Mouse (Mus musculus) MN1 (cell line): ENCODE measurements at regions not wholly inside any gene's neighbourhood (a gene's known extent, or its start where the extent isn't known, plus 50 kb on each side); places are given as distances from the start of the nearest gene placed in this dataset.

ENCODE experiments used
- DNase-seq: peaks from one replicate; pipeline ENCODE4 v3.0.0-alpha.2; 2016; ENCODE audit warnings: low spot score

DNA sequence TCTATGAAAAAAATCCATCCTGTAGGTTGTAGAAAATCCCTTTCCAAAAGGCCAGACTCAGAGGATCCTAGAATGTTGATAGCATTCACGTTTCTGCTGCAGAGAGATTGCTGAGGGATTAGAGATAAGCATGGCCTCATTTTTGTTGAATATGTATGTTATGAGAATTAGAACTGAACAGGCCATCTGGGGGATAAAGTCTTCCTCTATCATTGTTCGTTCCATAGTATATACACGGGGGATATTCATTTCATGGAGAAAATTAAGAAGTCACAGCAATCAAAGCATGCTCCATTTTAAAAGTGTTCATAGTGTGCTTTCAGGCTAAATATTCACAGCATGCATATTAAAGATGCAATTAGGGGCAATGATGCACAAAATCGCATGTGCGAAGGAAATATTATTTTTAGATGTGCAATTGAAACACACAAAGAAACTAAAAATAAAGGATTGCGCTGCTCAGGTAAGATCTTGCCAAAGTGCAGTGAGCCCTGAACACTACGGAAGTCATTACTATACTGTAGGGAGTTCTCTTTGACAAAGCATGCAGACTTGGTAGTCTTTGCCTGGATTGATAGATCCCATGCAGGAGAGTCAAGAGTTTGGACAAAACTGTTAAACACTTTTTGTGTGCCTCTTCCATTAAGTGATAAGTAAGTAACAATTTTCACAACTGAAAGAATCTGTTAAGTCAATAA lies 511.5 kb downstream of the Phf3 start:
- DNase-seq, result no peak

DNA sequence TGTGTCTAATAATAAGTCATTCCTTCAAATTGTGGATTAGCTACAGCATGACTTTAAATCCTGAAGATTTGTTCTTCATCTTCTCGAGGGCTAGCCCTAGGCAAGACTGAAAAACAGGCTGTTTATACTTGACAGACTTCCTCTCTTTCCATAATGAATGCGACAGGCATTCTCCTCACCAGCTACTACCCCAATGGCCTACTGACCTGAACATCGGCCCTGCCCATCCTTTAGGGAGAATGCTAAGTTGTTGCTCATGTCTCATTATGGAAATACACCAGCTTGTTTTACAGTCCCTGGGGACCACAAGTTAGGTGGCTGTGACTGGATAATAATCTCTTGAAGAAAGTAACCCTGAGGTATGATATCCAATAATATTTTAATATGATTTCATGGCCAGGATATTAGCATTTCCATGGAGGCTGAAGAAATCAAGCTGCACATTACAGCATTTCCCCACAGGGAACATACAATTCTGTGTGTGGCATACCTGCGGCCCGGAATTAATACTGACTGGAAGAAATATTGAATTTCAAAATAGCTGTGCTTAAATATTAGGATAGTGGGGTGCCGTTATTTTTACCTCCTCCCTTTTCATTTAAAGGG lies 553.0 kb downstream of the Phf3 start:
- no peak for DNase-seq

DNA sequence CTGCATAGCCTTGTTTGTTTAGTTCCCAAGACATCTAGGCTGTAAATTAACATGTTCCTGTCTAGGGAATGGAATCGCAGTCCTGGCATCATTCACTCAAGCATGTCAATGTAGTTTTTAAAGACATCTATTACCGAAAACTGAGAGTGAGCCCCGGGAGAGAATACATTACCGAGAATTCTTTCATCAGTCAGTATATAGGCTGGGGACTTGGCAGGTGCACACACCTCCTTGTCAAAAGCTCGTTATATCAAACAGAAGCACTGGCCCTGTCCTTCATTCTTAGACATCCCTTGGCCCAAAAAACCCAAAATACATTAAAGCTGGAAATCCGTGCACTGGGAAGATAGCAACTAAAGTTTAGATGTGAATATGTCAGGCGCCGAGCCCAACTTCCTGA lies 555.5 kb downstream of the Phf3 start:
- no peak for DNase-seq

DNA sequence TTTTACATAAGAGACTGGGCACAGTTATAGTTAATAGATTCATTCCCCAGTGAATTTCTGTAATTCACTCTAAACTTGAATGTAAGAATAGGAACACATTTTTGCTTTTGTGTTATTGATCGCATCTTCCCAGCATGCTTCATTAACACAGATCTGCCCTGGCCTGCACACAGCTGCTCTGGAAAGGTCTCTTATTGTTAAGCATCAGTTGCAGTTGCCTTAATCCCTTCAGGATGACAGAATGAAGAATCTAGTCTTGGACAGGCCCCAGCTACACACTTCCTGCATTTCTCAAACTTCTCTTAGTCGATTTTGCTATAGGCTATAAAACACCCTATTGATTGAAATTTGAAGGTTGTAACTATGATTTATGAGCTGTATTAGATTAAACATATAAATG lies 584.6 kb downstream of the Phf3 start:
- no peak for DNase-seq

DNA sequence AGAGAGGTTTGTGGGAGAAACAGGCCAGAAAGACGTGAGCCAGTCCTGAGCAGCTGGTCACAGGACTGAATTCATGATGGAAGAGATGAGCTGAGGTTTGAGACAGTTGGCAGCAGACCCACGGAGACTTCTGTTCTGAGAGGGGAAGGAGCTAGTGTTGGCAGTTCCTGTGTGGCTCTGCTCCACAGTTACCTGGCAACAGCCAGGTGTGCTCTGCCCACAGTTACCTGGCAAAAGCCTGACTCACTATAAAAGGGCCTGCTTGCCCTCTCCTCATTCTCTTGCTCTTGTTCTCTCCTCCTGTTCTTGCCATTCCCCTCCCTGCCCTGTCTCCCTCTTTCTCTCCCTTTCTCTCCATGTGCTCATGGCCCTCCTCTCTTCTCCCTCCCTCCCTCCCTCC lies 611.3 kb downstream of the Phf3 start:
- DNase-seq, result no peak

DNA sequence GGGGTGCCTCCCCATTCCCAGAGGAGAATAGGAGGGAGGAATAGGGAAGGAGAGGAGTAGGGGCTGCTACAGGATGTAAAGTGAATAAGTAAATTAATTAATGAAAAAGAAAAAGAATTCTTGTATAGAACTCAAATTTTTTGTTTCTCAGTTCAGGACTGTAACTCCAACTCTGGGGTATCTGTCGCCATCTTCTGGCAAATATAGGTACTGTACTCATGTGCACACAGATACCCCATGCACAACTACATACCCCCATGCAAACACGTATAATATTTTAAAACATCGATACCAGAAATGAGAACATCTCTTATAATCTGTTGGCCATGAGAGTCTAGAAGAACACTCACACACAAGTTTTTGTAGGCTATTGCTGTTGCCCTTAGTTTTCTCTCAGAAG lies 614.2 kb downstream of the Phf3 start:
- DNase-seq, result no peak

DNA sequence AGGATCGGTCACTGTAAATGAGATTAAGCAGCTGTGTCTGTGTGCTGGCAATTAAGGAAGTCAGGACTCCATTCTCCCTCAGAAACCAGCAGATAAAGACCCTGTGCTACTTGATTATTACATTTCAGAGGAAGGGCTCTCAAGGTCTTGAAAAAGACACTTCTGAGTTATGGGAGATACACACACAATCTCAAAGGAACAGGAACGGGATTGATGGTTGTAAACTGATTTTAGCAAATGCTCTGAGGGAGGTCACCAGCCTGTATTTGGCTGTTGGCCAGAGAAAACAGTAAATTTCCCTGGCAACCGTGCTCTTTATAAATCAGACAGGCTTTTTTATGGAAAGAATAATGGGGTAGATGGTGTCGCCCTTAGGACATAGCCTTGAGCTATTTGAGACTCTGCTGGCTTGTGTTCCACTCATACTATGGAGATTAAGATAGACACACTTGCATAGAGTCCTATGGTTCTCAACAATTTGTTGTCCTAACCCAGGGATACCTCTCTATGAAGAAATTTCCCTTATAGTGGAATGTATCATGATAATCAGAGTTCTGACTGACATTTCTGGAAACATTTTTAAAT lies 656.9 kb downstream of the Phf3 start:
- peak; percentile 85 for DNase-seq

DNA sequence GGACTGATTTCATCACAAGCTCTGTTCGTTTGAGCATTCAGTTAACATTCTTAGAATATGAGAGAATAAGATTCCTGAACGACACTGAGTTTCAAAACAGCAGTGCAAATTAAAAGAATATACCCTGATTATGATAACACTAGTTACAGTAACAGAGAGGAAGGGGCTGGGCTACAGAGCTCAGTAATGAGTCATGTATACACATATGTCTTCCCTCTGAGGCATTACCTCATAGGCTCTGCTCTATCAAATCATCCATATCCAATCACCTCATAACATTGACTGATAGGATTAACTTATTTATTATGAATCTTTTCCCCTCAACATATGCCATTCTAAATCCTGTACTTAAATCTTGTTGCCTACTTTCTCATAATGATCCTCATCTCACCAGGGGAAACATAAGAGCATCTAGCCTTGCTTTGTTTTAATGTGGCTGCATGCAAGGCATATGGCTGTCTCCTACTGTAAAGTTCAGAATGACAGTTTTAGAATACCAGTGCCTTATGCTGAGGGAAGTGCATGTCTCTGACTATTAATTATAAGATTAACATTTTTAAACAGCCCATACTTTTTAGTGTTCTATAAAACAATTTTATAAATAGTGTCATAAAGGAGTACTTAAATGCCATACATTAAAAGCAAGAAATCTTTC lies 669.0 kb downstream of the Phf3 start:
- DNase-seq, result peak; percentile 23

DNA sequence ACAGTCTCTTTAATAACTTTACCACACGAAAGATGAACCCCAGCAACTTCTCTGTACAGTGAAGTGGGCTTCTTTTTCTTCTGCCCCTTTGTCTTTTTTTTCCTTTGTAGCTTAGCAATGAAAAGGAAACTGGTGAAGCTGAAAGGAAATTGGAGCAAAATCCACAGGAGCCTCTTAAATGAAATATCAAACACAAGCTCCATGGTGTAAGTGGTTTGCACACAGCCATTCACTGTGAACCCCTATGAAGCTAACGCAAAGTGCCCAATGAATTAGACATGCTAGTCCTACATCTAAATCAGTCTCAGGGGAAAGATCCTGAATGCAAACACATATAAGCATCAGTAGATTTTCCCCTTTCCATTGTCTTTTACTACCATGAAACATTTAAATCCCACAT lies 697.5 kb downstream of the Phf3 start:
- no peak for DNase-seq

DNA sequence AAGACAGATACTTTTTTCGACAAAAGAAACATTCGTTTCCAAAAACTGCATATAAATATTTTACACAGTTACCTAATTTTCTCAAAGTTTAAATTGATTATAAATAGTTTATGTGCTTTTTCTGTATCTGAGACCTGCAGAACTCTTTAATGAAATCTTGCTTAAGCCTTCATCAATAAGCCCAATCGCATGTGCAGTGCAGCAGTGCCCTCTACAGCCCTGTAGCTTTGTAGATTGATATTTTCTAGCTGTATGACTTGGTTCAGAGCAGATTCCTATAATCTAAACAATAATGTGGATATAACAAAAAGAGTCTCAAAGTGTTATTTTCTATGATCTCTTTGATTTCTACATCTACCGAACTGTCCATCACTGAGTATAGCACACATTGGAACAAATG lies 728.7 kb downstream of the Phf3 start:
- DNase-seq, result peak; percentile 77

DNA sequence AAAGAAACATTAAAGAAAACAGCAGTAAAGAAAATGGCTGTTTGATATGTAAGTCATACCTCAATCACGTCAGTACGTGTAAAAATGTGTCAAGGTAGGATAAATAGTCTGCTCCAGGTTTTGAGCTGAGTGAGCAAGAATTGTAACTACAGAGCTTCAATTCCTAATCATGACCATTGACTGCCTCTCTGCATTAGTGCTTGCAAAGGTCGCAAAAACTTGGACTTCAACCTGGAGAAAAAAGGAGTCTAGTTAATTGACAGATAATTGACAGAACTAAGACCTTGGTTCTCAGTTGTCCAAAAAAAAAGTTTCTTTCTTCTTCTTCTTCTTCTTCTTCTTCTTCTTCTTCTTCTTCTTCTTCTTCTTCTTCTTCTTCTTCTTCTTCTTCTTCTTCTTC lies 759.5 kb downstream of the Phf3 start:
- DNase-seq, result no peak
